Mouse (Mus musculus): Measurements from ENCODE around the gene Ambp.

DNA sequence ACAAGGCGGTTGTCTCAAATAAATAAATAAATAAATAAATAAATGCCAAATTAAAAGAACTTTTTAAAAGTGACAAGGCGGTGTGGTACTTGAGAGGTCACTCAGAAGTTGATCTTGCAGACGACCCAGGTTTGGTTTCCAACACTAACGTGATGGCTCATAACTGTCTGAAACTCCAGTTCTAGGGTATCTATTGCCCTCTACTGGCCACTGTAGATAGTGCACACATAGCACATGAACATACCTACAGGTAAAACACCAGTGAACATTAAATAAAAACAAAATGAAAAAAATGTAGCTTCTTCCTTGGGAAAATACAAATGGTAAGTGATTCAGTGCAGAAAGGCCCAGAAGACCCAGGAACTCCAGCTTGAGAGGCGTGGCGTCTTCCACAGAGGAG lies 7.3 kb downstream of the Ambp start:
- TF ChIP-seq POLR2A (IDR thresholded peaks at IDR 0.05; ENCODE audit: extremely low read depth, insufficient read depth, low read length) (no peak), CTCF (IDR thresholded peaks at IDR 0.05; ENCODE audit: low read depth, low read length) (no peak)

Data from liver, adult 2 months (tissue).